Mouse (Mus musculus): ENCODE results near the gene Gpr135. TPM values are rescaled to one million over a fixed set of nuclear protein-coding genes. Genes with fewer than 3 reads are reported as not detected.

Gpr135 gene
- polyA plus RNA-seq, 1 experiment = not detected

- Histone ChIP-seq H3K27me3 (ENCODE audit: control insufficient read depth) (no peaks in the 10 kb centered on the region), H3K4me1 (ENCODE audit: control insufficient read depth) (peaks cover 14% of the 10 kb centered on the region), H3K36me3 (ENCODE audit: control insufficient read depth) (no peaks in the 10 kb centered on the region), H3K9me3 (ENCODE audit: control insufficient read depth, low read length) (peaks cover 7% of the 10 kb centered on the region), H3K4me3 (replicated peaks) (no peak overlapping the region)
- TF ChIP-seq TAL1 (IDR thresholded peaks at IDR 0.05; ENCODE audit: low read length) (no peak), GATA1 (IDR thresholded peaks at IDR 0.05; ENCODE audit: low read length) (no peak)
These were observed 50.6 kb downstream of the Gpr135 start for GRCm38 (mm10) chr12:72020285-72020684.

Other genes with a start within 250 kb of the Gpr135 start
- 1.7 and 2.2 TPM in 2 replicates for gene Daam1, start 240.0 kb downstream of the Gpr135 start, polyA plus RNA-seq (2012)
- gene L3hypdh, start 14.3 kb upstream of the Gpr135 start, polyA plus RNA-seq (2012) = not detected in 2 replicates
- 0.29 and 0.52 TPM in 2 replicates for gene Jkamp, start 14.5 kb upstream of the Gpr135 start, polyA plus RNA-seq (2012)
- gene Ccdc175, start 113.9 kb upstream of the Gpr135 start, polyA plus RNA-seq (2012) = not detected in 2 replicates